Comparison of ENCODE assay signal across 8 mouse cellular contexts in the genomic region with DNA sequence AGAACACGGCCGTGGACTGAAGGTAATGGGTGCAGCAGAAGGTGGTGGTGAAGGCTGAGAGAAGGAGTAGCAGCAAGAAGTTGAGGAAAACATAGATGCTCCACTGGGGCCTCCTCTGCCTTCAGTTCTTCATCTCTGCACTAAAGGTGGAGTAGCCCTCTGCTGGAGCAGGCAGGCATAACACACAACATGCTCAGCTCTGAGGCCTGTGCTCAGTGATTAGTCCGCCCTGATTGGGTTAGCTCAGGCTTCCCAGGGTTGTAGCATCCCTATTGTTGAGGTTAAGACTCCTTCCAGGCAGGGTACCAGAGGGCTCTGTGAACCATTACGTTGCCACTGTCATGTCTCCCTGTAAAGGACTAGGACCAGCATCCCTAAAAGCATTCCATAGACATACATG. TPM values are rescaled to one million over a fixed set of nuclear protein-coding genes. Genes with fewer than 3 reads are reported as not detected.
DNase-seq lines count a peak whose midpoint lies in the region; ATAC-seq and TF ChIP-seq lines count a peak whose summit lies in the region.

No protein-coding gene starts in this region.

- ATAC-seq in hindbrain, embryonic 12.5 days (ENCODE audit: low FRiP score): no peak
- ATAC-seq in embryonic facial prominence, embryonic 14.5 days (ENCODE audit: low read depth): peak; percentile 62; the same call in 1 of the 2 replicates
- peak; percentile 35; the same call in 1 of the 2 replicates for ATAC-seq in intestine, postnatal 0 days

- no peak overlapping the region for H3K4me2 ChIP-seq in hindbrain, embryonic 12.5 days (replicated peaks)
- H3K4me2 ChIP-seq in embryonic facial prominence, embryonic 14.5 days (ENCODE audit: low read depth, low read length): no peak overlapping the region
- no peak overlapping the region for H3K4me2 ChIP-seq in intestine, postnatal 0 days (replicated peaks; ENCODE audit: low read depth)

- peaks cover 6% of the 10 kb centered on the region; the same call in 1 of the 2 replicates for H3K4me1 ChIP-seq in hindbrain, embryonic 10.5 days (replicated peaks)
- H3K4me1 ChIP-seq in hindbrain, embryonic 12.5 days: no peaks in the 10 kb centered on the region
- no peaks in the 10 kb centered on the region for H3K4me1 ChIP-seq in embryonic facial prominence, embryonic 14.5 days (ENCODE audit: control insufficient read depth, insufficient read depth, low read length)
- H3K4me1 ChIP-seq in intestine, postnatal 0 days (replicated peaks; ENCODE audit: control insufficient read depth, insufficient read depth, low read length): no peaks in the 10 kb centered on the region

- H3K9me3 ChIP-seq in hindbrain, embryonic 10.5 days: no peaks in the 10 kb centered on the region
- H3K9me3 ChIP-seq in hindbrain, embryonic 12.5 days (replicated peaks): no peaks in the 10 kb centered on the region
- H3K9me3 ChIP-seq in embryonic facial prominence, embryonic 14.5 days (ENCODE audit: control insufficient read depth, low read length): no peaks in the 10 kb centered on the region
- H3K9me3 ChIP-seq in intestine, postnatal 0 days (ENCODE audit: control insufficient read depth): no peaks in the 10 kb centered on the region

- H3K27ac ChIP-seq in hindbrain, embryonic 10.5 days: no peak overlapping the region
- H3K27ac ChIP-seq in hindbrain, embryonic 12.5 days: no peak overlapping the region
- no peak overlapping the region for H3K27ac ChIP-seq in embryonic facial prominence, embryonic 14.5 days (replicated peaks; ENCODE audit: low read depth, low read length)
- no peak overlapping the region for H3K27ac ChIP-seq in intestine, postnatal 0 days (ENCODE audit: low read depth, low read length)

- 47% methylated on average over 4 of the region's 4 CpGs for WGBS in hindbrain, embryonic 10.5 days
- 38% methylated on average over 4 of the region's 4 CpGs for WGBS in hindbrain, embryonic 12.5 days
- 46% methylated on average over 4 of the region's 4 CpGs for WGBS in embryonic facial prominence, embryonic 14.5 days
- WGBS in intestine, postnatal 0 days: 51% methylated on average over 4 of the region's 4 CpGs

- DNase-seq in hindbrain, embryonic 10.5 days (ENCODE audit: low spot score): peak; percentile 69
- peak; percentile 17 for DNase-seq in Muller cell, postnatal 12 days (ENCODE audit: inconsistent ontology term)
- DNase-seq in embryonic facial prominence, embryonic 14.5 days (ENCODE audit: low spot score): peak; percentile 40
- peak; percentile 62 for DNase-seq in liver
- peak; percentile 26 to 52 for DNase-seq in natural killer cell, adult 2 months (ENCODE audit: low spot score in 2 of 2)
- peak; percentile 39 to 64 for DNase-seq in thymus, postnatal 10 days (ENCODE audit: low spot score in 2 of 2)

- no peak overlapping the region for H3K4me3 ChIP-seq in hindbrain, embryonic 10.5 days
- no peak overlapping the region for H3K4me3 ChIP-seq in hindbrain, embryonic 12.5 days
- H3K4me3 ChIP-seq in embryonic facial prominence, embryonic 14.5 days (ENCODE audit: low read depth, low read length): no peak overlapping the region
- H3K4me3 ChIP-seq in intestine, postnatal 0 days (ENCODE audit: low read depth, low read length): no peak overlapping the region

- no peaks in the 10 kb centered on the region for H3K27me3 ChIP-seq in hindbrain, embryonic 10.5 days (ENCODE audit: insufficient read depth, poor library complexity, severe bottlenecking)
- no peaks in the 10 kb centered on the region for H3K27me3 ChIP-seq in hindbrain, embryonic 12.5 days
- no peaks in the 10 kb centered on the region for H3K27me3 ChIP-seq in embryonic facial prominence, embryonic 14.5 days (replicated peaks; ENCODE audit: control insufficient read depth, insufficient read depth, low read length)
- H3K27me3 ChIP-seq in intestine, postnatal 0 days (replicated peaks; ENCODE audit: control insufficient read depth, insufficient read depth, low read length): no peaks in the 10 kb centered on the region

- H3K9ac ChIP-seq in hindbrain, embryonic 12.5 days: no peak overlapping the region
- H3K9ac ChIP-seq in embryonic facial prominence, embryonic 14.5 days (ENCODE audit: low read depth, low read length): no peak overlapping the region
- no peak overlapping the region for H3K9ac ChIP-seq in intestine, postnatal 0 days (ENCODE audit: low read depth, low read length)

- TF ChIP-seq CTCF in intestine, postnatal 0 days (IDR thresholded peaks at IDR 0.05; ENCODE audit: low read depth): peak; percentile 82

- peaks cover 32% of the 10 kb centered on the region for H3K36me3 ChIP-seq in hindbrain, embryonic 10.5 days
- H3K36me3 ChIP-seq in hindbrain, embryonic 12.5 days: peaks cover 13% of the 10 kb centered on the region
- H3K36me3 ChIP-seq in embryonic facial prominence, embryonic 14.5 days (ENCODE audit: control insufficient read depth, insufficient read depth, low read length): peaks cover 19% of the 10 kb centered on the region
- H3K36me3 ChIP-seq in intestine, postnatal 0 days (ENCODE audit: control insufficient read depth, insufficient read depth): peaks cover under 1% of the 10 kb centered on the region; the same call in 1 of the 2 replicates

RNA-seq across cellular contexts. Expression of a gene that starts 7.6 kb away (rescaled TPM):
- 132 and 134 TPM in 2 replicates for polyA plus RNA-seq in hindbrain, embryonic 10.5 days (2016; fragmentation: Nextera tagmentation; extraction: Ambion mirVana)
- 110 and 111 TPM in 2 replicates for polyA plus RNA-seq in hindbrain, embryonic 12.5 days (2016; fragmentation: Nextera tagmentation; extraction: Ambion mirVana)
- 107 and 111 TPM in 2 replicates for polyA plus RNA-seq in embryonic facial prominence, embryonic 14.5 days (2014; fragmentation: Nextera tagmentation; extraction: Ambion mirVana)
- 114 and 120 TPM in 2 replicates for polyA plus RNA-seq in intestine, postnatal 0 days (2015; fragmentation: Nextera tagmentation; extraction: Ambion mirVana)

RNA-seq across cellular contexts. Expression of a gene that starts 7.7 kb away (rescaled TPM):
- 207 and 237 TPM in 2 replicates for polyA plus RNA-seq in hindbrain, embryonic 10.5 days (2016; fragmentation: Nextera tagmentation; extraction: Ambion mirVana)
- polyA plus RNA-seq in hindbrain, embryonic 12.5 days (2016; fragmentation: Nextera tagmentation; extraction: Ambion mirVana): 204 and 205 TPM in 2 replicates
- 188 and 213 TPM in 2 replicates for polyA plus RNA-seq in embryonic facial prominence, embryonic 14.5 days (2014; fragmentation: Nextera tagmentation; extraction: Ambion mirVana)
- polyA plus RNA-seq in intestine, postnatal 0 days (2015; fragmentation: Nextera tagmentation; extraction: Ambion mirVana): 215 and 217 TPM in 2 replicates

RNA-seq across cellular contexts. Expression of a gene that starts 9.0 kb away (rescaled TPM):
- 0.10 and 0.32 TPM in 2 replicates for polyA plus RNA-seq in hindbrain, embryonic 10.5 days (2016; fragmentation: Nextera tagmentation; extraction: Ambion mirVana)
- polyA plus RNA-seq in hindbrain, embryonic 12.5 days (2016; fragmentation: Nextera tagmentation; extraction: Ambion mirVana): 0.31 and 0.43 TPM in 2 replicates
- 1.8 and 2.6 TPM in 2 replicates for polyA plus RNA-seq in embryonic facial prominence, embryonic 14.5 days (2014; fragmentation: Nextera tagmentation; extraction: Ambion mirVana)
- 0.04 and 0.08 TPM in 2 replicates for polyA plus RNA-seq in intestine, postnatal 0 days (2015; fragmentation: Nextera tagmentation; extraction: Ambion mirVana)

RNA-seq across cellular contexts. Expression of a gene that starts 29.6 kb away (rescaled TPM):
- polyA plus RNA-seq in hindbrain, embryonic 10.5 days (2016; fragmentation: Nextera tagmentation; extraction: Ambion mirVana): 15.4 and 19.9 TPM in 2 replicates
- 25.5 and 25.6 TPM in 2 replicates for polyA plus RNA-seq in hindbrain, embryonic 12.5 days (2016; fragmentation: Nextera tagmentation; extraction: Ambion mirVana)
- 18.8 and 22.0 TPM in 2 replicates for polyA plus RNA-seq in embryonic facial prominence, embryonic 14.5 days (2014; fragmentation: Nextera tagmentation; extraction: Ambion mirVana)
- polyA plus RNA-seq in intestine, postnatal 0 days (2015; fragmentation: Nextera tagmentation; extraction: Ambion mirVana): 46.8 and 53.2 TPM in 2 replicates

RNA-seq across cellular contexts. Expression of a gene that starts 30.0 kb away (rescaled TPM):
- 1.1 and 1.7 TPM in 2 replicates for polyA plus RNA-seq in hindbrain, embryonic 10.5 days (2016; fragmentation: Nextera tagmentation; extraction: Ambion mirVana)
- 2.4 TPM in 2 replicates for polyA plus RNA-seq in hindbrain, embryonic 12.5 days (2016; fragmentation: Nextera tagmentation; extraction: Ambion mirVana)
- 1.6 and 2.8 TPM in 2 replicates for polyA plus RNA-seq in embryonic facial prominence, embryonic 14.5 days (2014; fragmentation: Nextera tagmentation; extraction: Ambion mirVana)
- 21.3 and 26.3 TPM in 2 replicates for polyA plus RNA-seq in intestine, postnatal 0 days (2015; fragmentation: Nextera tagmentation; extraction: Ambion mirVana)

Comparison
In these comparisons a context has a peak if more than half of its experiments do, and no peak if none do; other contexts are left out.
1. DNase-seq: peak in every context shown above with its lines; median percentile 69 in hindbrain, embryonic 10.5 days; 62 in liver; 52 in thymus, postnatal 10 days; 40 in embryonic facial prominence, embryonic 14.5 days; 39 in natural killer cell, adult 2 months; 17 in Muller cell, postnatal 12 days.